Mouse (Mus musculus): ENCODE measurements around the gene Tmem40.

DNA sequence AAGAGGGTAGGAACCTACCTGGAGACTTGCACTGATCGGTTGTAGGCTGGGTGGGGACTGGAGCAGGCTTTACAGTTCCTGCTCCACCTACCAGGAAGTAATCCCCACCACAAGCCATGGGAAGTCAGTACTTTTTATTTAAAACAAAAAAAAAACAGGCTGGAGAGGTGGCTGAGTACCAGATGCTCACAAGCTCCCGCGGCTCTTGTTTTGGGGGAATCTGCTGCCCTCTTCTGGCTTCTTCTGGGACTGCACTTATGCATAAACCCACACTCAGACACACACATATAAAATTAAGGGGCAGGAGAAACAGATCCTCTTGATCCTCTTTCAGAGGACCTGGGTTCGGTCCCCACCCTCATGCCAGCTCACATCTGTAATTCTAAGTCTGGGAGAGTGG is 27.3 kb downstream of the Tmem40 start:
- TF ChIP-seq CTCF (IDR thresholded peaks at IDR 0.05; ENCODE audit: low read depth, low read length) (peak; percentile 51), POLR2A (IDR thresholded peaks at IDR 0.05; ENCODE audit: extremely low read depth, insufficient read depth, low read length) (no peak)
